Mouse (Mus musculus) stomach, adult 2 months (tissue): ENCODE data around the gene Dnah7c. TPM values are rescaled to one million over a fixed set of nuclear protein-coding genes. Genes with fewer than 3 reads are reported as not detected.

ENCODE experiments used
- polyA plus RNA-seq: library from polyadenylated mRNA; depleted of rRNA; stranded (reverse); fragments of >200 nt; gene quantifications from 2 replicates; pipeline ENCODE4 v1.2.3, GENCODE M21; 2012; rRNA removed

Dnah7c gene
- polyA plus RNA-seq = not detected in 2 replicates

DNA sequence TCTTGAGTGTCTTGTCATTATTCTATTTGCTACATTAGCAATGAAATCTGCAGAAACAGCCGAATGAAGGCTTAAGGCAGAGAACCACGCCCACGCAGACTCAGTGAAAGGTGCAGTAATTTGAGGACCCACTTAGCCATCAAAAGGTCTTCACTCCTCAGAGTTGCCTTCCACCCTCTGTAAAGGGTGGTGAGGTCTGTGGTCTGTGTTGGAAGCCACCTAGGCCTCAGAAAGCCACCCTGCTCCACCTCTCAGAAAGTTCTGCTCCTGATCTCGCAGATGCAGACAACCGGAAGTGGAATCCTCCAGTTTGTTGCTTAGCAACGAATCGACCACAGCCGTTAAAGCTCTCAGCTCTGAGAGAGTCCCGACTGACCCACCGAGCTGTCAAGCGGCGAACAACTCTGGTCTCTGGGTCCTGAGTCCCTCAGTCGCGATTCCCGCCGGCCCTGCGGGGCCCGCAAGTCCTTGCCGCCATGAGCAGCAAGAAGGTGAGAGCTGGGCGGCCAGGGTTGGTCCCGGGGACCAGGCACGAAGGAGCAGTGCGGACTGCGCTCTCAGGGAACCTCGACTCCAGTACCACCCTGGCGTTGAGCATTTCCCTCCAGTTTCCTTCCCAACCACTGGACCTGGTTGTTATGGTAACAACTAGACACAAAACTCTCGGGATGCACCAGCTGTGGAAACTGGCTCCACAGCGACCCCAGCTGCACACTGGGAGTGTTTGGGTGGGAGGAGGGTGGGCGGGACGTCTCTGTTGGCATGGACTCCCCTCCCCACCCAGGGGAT is at the start of gene Dnah7c:
Dnah7c (plus strand) TSS at position 456 of the 789 bp plus-strand sequence.

